Mouse (Mus musculus) heart, postnatal 0 days (tissue): ENCODE measurements around the gene Ankrd55. TPM values are rescaled to one million over a fixed set of nuclear protein-coding genes. Genes with fewer than 3 reads are reported as not detected.

ENCODE experiments used
- ATAC-seq: fragments of 200-750 bp; cut with Nextera tagmentation; 2 replicates; pipeline ENCODE4 v1.8.0; 2017; ENCODE audit warnings: low read depth, moderate number of reproducible peaks, moderate library complexity; ENCODE audit not compliant: insufficient read depth
- DNase-seq: peaks from one replicate; pipeline ENCODE4 v3.0.0-alpha.2; 2016; ENCODE audit warnings: low spot score
- H3K27ac ChIP-seq: fragments of 300-500 bp; sonication (generic); 2 replicates; pipeline ENCODE4 v1.5.1; 2014; ENCODE audit warnings: low read depth, mild to moderate bottlenecking
- H3K27me3 ChIP-seq: fragments of 300-500 bp; sonication (generic); 2 replicates; pipeline ENCODE4 v1.6.1; 2014; ENCODE audit warnings: low read length, mixed read lengths; ENCODE audit not compliant: control insufficient read depth, insufficient read depth
- H3K36me3 ChIP-seq: fragments of 300-500 bp; sonication (generic); replicated peaks from 2 replicates; pipeline ENCODE4 v1.6.1; 2014; ENCODE audit warnings: low read length, mixed read lengths; ENCODE audit not compliant: control insufficient read depth, insufficient read depth
- H3K4me1 ChIP-seq: fragments of 300-500 bp; sonication (generic); 2 replicates; pipeline ENCODE4 v1.6.1; 2014; ENCODE audit warnings: antibody characterized with exemption; ENCODE audit not compliant: control insufficient read depth, insufficient read depth
- H3K4me2 ChIP-seq: fragments of 300-500 bp; sonication (generic); 2 replicates; pipeline ENCODE4 v1.6.1; 2014; ENCODE audit warnings: low read depth, mild to moderate bottlenecking, low read length, moderate library complexity
- H3K4me3 ChIP-seq: fragments of 300-500 bp; sonication (generic); 2 replicates; pipeline ENCODE4 v1.5.1; 2014; ENCODE audit warnings: low read depth, low read length
- H3K9ac ChIP-seq: fragments of 300-500 bp; sonication (generic); replicated peaks from 2 replicates; pipeline ENCODE4 v1.6.1; 2014; ENCODE audit warnings: low read depth, low read length, mixed read lengths
- H3K9me3 ChIP-seq: fragments of 300-500 bp; sonication (generic); replicated peaks from 2 replicates; pipeline ENCODE4 v1.6.1; 2016; ENCODE audit warnings: low read length; ENCODE audit not compliant: control insufficient read depth
- CTCF ChIP-seq: IDR thresholded peaks from 2 replicates; pipeline ENCODE4 v1.5.1; 2016; ENCODE audit warnings: antibody characterized with exemption, control low read depth, low read depth
- EP300 ChIP-seq: IDR thresholded peaks from 2 replicates; pipeline ENCODE4 v1.6.1; 2016; ENCODE audit warnings: antibody characterized with exemption, low read depth
- WGBS: fragments of 180-500 bp; shearing (Covaris S2); extraction: QIAGEN DNeasy Blood & Tissue Kit; methylation state at CpG from one replicate; pipeline ENCODE4 v1.1.7; 2014; 5-methylcytosine and 5-hydroxymethylcytosine counted together
- polyA plus RNA-seq: library from polyadenylated mRNA; unstranded; fragments of >200 nt; fragmentation: Nextera tagmentation; extraction: Ambion mirVana; gene quantifications from 2 replicates; pipeline ENCODE4 v1.2.1, GENCODE M21; 2015
- total RNA-seq: library from RNA; depleted of rRNA; stranded (reverse); fragments of >200 nt; gene quantifications from 2 replicates; pipeline ENCODE4 v1.2.3, GENCODE M21; 2014; ENCODE audit warnings: low replicate concordance

The Ankrd55 gene
- total and polyA plus RNA-seq, 2 experiments from 2014 or later: 0.05 TPM; not detected in 1

DNA sequence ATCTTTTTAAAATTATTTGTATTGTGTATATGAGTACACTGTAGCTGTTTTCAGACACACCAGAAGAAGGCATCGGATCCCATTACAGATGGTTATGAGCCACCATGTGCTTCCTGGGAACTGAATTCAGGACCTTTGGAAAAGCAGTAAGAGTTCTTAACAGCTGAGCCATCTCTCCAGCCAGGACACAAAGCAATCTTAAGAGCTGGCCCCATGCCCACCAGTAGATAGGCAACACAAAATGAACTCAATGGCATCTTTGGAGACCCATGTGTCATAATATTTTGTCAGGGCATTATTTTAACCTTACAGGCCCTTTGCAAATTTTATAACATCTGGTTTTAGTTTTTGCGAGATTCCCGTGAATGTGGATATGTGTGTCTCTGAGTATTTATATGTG is 116.5 kb downstream of the Ankrd55 start:
- Histone ChIP-seq H3K4me3 (no peak overlapping the region), H3K36me3 (no peaks in the 10 kb centered on the region), H3K4me2 (no peak overlapping the region), H3K9ac (no peak overlapping the region), H3K27me3 (no peaks in the 10 kb centered on the region), H3K27ac (peak overlapping the region; percentile 25; the same call in 1 of the 2 replicates), H3K4me1 (no peaks in the 10 kb centered on the region), H3K9me3 (no peaks in the 10 kb centered on the region)
- TF ChIP-seq EP300 (no peak), CTCF (no peak)
- DNase-seq: no peak
- 61% methylated on average over 3 of the region's 3 CpGs for WGBS
- no peak for ATAC-seq

- Histone ChIP-seq H3K4me2 (no peak overlapping the region), H3K4me1 (no peaks in the 10 kb centered on the region), H3K27ac (no peak overlapping the region), H3K9ac (no peak overlapping the region), H3K27me3 (no peaks in the 10 kb centered on the region), H3K9me3 (no peaks in the 10 kb centered on the region), H3K4me3 (no peak overlapping the region), H3K36me3 (no peaks in the 10 kb centered on the region)
- no peak for ATAC-seq
- WGBS: 51% methylated on average over 1 of the region's 1 CpGs
- TF ChIP-seq CTCF (no peak), EP300 (no peak)
- no peak for DNase-seq
These were observed 116.9 kb downstream of the Ankrd55 start for GRCm38 (mm10) chr13:112405184-112405583.

GRCm38 (mm10) chr13:112406618-112407017 is 118.4 kb downstream of the Ankrd55 start:
- 62% methylated on average over 2 of the region's 2 CpGs for WGBS
- H3K9ac ChIP-seq: no peak overlapping the region
- ATAC-seq (no peak), DNase-seq (no peak)
- TF ChIP-seq CTCF (no peak), EP300 (no peak)
- no peaks in the 10 kb centered on the region for H3K36me3 ChIP-seq
- no peaks in the 10 kb centered on the region for H3K27me3 ChIP-seq
- no peaks in the 10 kb centered on the region for H3K4me1 ChIP-seq
- H3K4me3 ChIP-seq: no peak overlapping the region
- H3K4me2 ChIP-seq: no peak overlapping the region
- no peaks in the 10 kb centered on the region for H3K9me3 ChIP-seq
- H3K27ac ChIP-seq: no peak overlapping the region; the same call in 1 of the 2 replicates

DNA sequence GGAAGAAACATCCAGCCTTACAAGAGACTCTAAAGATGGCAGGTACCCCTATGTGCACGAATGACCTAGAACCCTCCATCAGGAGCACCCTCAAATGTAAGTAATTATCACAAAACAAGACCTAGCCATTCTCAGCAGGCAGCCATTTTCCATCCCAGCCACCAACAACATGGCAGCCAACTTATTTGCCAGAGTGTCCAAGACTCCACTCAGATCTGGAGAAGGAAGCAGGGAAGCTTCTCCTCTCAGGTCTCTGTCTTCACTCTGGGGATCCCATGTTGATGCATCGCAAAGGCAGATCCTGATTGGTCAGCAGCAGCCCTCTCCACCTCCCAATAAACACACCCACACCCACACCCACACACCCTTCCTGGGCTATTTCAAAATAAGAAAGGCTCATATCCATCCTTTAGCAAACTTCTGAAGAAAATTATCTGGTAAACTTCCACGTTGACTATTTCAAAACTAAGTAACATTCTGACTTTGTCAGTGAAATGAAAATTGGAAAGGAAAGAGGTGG is 119.0 kb downstream of the Ankrd55 start:
- H3K4me2 ChIP-seq: no peak overlapping the region
- TF ChIP-seq EP300: no peak
- TF ChIP-seq CTCF: no peak
- H3K9me3 ChIP-seq: no peaks in the 10 kb centered on the region
- H3K27ac ChIP-seq: peak overlapping the region; percentile 38; the same call in 1 of the 2 replicates
- DNase-seq (no peak), ATAC-seq (no peak)
- H3K9ac ChIP-seq: no peak overlapping the region
- 73% methylated on average over 3 of the region's 3 CpGs for WGBS
- H3K27me3 ChIP-seq: no peaks in the 10 kb centered on the region
- no peaks in the 10 kb centered on the region for H3K4me1 ChIP-seq
- no peaks in the 10 kb centered on the region for H3K36me3 ChIP-seq
- H3K4me3 ChIP-seq: no peak overlapping the region

DNA sequence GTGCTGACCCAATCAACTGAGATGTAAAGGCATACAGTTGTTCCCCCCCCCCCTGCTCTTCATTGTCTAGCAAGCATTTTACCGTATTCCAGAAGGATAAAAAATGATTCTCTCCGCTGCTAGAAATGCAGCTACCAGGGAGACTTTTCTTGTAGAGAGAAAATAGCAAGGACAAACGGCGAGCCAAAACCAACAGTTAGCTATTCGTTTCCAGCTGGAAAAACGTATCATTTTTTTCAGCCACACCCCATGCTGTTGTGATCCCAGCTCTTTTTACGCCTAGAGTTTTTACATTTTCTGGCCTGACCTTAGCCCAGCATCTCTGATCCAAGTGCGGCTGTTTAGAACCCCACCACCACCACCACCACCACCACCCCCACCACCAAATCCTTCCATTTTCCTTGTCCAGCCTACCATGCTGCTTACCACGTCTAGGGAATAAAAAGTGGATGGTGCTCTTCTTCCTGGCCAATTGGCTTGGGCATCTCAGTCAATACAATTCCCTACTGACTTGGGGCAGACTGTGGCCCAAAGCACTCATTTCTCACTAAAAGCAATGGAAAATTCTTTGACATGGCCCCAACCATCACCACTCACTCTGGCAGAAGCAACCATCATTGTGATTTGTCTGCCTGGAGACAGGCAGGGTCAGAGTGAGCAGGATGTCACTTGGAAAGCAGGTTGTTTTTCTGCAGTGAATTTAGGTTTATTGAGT is 119.7 kb downstream of the Ankrd55 start:
- DNase-seq (no peak), ATAC-seq (no peak)
- no peak overlapping the region for H3K4me3 ChIP-seq
- H3K36me3 ChIP-seq: no peaks in the 10 kb centered on the region
- no peaks in the 10 kb centered on the region for H3K4me1 ChIP-seq
- no peaks in the 10 kb centered on the region for H3K27me3 ChIP-seq
- TF ChIP-seq EP300 (no peak), CTCF (no peak)
- H3K9ac ChIP-seq: no peak overlapping the region
- 74% methylated on average over 9 of the region's 9 CpGs for WGBS
- H3K9me3 ChIP-seq: no peaks in the 10 kb centered on the region
- no peak overlapping the region for H3K4me2 ChIP-seq
- H3K27ac ChIP-seq: peak overlapping the region; percentile 38; the same call in 1 of the 2 replicates

DNA sequence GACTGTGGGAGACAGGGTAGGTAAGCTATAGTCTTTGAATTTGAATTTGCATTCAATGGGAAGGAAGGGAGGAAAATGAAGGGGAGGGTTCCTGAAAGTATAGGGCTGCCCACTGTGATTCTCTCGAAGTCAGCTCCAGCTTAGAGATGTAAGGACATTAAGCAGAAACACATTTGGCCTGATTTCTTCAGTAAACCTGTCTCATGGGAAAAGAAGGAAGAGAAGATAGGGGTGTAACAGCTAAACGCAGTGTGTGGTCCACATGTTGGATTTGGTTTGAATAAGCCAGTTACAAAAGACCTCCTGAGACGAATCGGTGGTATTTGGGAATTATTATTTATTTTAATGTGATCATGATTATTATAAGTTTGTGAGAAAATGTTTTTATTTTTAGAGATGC is 120.5 kb downstream of the Ankrd55 start:
- H3K27me3 ChIP-seq: no peaks in the 10 kb centered on the region
- H3K9me3 ChIP-seq: no peaks in the 10 kb centered on the region
- H3K27ac ChIP-seq: no peak overlapping the region
- TF ChIP-seq CTCF (no peak), EP300 (no peak)
- no peak overlapping the region for H3K9ac ChIP-seq
- H3K4me2 ChIP-seq: no peak overlapping the region
- WGBS: 77% methylated on average over 4 of the region's 4 CpGs
- H3K4me3 ChIP-seq: no peak overlapping the region
- H3K4me1 ChIP-seq: no peaks in the 10 kb centered on the region
- H3K36me3 ChIP-seq: no peaks in the 10 kb centered on the region
- ATAC-seq: no peak
- no peak for DNase-seq
